Mouse (Mus musculus) mouse embryonic stem cell (cell line): ENCODE measurements around the gene Olfr171.
"Not testable (repeated sequence)": the region's sequence is repeated elsewhere in the genome, so short reads cannot be mapped to it uniquely, and the experiment has no call there.

Experiments
- in situ Hi-C, 2 experiments: fragments of 300-500 bp; cut with MboI; formaldehyde crosslinking; loops; 1 replicate in 1 of 2; 3 replicates in 1 of 2; pipeline ENCODE4 v1.14.3; 2019 to 2020; ENCODE audit warnings: low sequenced_read_pairs in 2 of 2, low pct_unique_long_range_greater_than_20kb in 1 of 2, mixed read lengths in 1 of 2; ENCODE audit not compliant: unreplicated experiment in 1 of 2

Olfr171 gene

DNA sequence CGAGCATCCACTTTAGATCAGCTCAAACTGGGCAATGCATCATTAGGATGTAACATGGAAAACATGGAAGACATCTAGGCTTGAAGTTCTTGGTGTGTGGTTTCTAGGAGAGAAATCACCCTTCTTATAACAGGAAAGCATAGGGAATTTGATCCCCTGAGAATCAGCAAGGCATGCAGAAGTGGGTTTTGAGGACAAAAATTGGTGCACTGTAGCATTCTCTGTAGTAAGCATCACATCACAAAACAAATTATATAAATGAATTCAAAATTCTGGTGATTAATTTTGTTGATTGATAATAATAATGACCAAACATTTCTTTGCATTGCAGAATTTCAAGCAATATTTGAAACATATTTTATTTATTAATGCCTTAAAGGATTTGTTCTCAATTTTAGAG is at the start of gene Olfr171:
Olfr171 (minus strand) TSS at position 101 of the 400 bp plus-strand sequence.
- in situ Hi-C loops: no loop called here

DNA sequence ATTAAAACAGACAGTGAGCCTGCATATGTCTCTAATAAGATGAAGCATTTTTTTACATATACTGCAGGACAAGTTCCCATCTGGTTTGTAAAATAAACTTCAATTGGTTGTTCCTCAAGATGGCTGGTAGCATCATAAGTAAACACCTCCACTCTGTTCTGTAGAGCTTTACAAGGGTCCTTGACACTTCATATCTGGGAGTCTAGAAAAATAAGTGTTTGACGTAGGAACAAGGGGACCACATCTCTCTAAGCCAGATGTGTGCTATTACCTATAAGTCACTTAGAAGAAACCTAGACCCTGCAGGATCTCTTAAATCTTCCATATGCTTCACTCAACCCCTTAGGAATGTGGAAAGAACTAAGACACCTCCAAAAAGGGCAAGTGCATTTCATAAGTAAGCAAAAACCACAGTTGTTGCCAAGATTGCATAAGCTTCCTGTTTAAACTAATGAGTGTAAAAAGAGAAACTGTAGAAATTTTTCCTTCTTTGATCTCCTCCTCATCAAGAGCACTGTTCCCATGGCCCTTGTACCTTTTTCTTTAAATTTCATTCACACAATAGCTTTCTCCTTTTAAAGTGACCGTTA is 41.1 kb upstream of the Olfr171 start:
- in situ Hi-C loops: no loop called here

DNA sequence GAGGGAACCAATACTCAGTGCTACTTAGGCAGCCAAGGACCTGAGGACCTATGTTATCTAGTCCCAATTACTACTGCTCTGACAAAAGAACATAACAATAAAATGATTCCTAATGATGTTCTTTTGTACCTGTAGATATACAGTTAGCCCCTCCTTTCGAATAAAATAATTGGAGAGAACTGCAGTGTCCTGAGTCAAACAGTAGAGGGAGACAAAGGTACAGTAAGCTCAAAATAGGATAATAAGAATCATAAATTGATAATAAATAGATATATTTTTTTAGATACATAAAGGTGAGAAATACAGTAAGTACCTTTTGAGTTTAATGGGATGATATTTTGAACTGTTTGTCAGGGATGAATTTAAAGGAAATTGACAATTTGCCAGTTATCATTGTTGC is 36.6 kb upstream of the Olfr171 start:
- in situ Hi-C loops: no loop called here

DNA sequence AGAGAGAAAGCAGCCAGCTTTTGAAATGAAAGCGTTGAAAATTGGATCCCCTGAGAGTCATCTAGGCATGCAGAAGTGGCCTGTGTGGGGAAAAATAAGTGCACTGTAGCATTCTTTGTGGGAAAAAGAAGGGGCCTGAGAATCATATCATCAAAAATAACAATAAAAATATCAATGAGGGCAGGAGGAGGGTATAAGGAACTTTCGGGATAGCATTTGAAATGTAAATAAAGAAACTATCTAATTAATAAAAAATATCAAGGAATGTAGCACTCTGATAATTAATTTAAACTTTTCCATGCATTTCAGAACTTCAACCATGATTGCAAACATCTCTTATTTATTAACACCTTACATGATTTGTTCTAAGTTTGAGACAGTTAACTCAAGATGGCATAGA is 17.9 kb downstream of the Olfr171 start, which contains the start of gene Olfr170:
Olfr170 (minus strand) TSS at position 101 of the 400 bp plus-strand sequence.
- in situ Hi-C loops: not testable (repeated sequence)

DNA sequence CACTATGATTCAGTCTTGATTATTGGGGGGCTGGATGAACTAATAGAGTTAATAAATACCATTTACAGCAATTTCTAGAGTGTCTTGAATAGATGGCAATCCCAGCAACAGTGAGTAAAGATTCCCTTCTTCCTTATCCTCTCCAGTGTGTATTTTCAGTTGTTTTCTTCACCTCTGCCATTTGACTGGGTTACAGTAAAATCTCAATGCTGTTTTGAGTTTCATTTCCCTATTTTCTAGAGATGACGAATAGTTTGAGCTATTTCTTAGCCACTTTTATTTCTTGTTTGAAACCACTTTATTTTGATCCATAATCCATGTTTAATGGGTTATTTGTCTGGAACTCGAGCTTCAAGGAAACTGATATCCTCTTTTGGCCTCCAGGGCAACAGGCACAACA is 26.6 kb downstream of the Olfr171 start:
- in situ Hi-C loops: no loop called here
